Mouse (Mus musculus) A20 (cell line): ENCODE results near the gene Scg3.
"Not testable (repeated sequence)": the region's sequence is repeated elsewhere in the genome, so short reads cannot be mapped to it uniquely, and the experiment has no call there.

Experiments
- DNase-seq: peaks from one replicate; pipeline ENCODE4 v3.0.0-alpha.2; 2011; ENCODE audit warnings: low read depth, low spot score

The Scg3 gene

GRCm38 (mm10) chr9:75625556-75626307, 58.1 kb downstream of the Scg3 start, which contains the start of gene Lysmd2:
Gene Lysmd2, plus strand, starts transcription at chr9:75625741.
- peak; percentile 76 for DNase-seq

- DNase-seq: peak; percentile 43
These were observed 58.8 kb downstream of the Scg3 start for GRCm38 (mm10) chr9:75624983-75625555.

DNA sequence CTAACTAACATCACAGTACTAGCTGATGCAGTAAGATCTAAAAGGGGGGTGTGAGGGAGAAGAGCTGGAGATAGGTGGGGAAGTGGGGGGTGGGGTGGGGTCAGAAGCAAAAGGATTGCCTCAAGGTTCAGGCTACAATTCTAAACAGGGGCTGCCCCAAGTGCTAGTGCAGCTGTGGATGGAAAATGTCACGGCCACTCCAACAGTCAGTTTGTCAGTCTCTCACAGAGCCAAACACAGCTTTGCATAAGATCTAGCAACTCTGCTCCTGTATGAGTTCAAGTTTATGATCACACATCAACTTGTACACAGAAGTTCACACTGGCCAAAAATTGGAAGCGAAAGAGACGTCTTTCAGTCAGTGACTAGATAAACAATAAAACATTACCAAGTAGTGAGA, 62.4 kb downstream of the Scg3 start:
- peak; percentile 50 for DNase-seq

- DNase-seq: not testable (repeated sequence)
These were observed 64.1 kb downstream of the Scg3 start for GRCm38 (mm10) chr9:75619761-75620160.

DNA sequence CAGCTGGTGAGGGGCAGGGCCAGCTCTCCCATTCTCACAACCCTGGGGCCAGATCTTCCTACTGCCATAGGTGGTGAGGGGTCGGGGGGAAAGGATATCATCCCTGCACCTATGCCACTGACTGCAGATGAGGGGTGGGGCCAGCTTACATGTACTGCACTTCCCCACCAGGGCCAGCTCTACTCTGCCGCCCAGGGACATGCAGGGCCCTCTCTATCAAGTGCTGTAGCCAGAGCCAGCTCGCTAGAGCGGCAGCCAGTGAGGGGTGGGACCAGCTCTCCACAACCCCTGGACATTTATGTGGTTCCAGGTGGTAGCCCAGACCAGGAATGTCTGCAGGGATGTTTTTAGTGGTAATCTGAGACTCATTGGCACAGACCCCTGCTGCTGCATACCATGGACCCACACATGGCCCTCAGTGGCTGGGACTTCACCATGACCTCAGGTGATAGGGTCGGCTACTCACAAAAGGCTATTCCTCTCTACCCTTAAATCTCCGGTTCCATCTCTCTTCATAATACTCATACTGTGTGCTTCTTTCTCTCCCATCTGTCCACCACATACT, 64.9 kb downstream of the Scg3 start:
- no peak for DNase-seq

DNA sequence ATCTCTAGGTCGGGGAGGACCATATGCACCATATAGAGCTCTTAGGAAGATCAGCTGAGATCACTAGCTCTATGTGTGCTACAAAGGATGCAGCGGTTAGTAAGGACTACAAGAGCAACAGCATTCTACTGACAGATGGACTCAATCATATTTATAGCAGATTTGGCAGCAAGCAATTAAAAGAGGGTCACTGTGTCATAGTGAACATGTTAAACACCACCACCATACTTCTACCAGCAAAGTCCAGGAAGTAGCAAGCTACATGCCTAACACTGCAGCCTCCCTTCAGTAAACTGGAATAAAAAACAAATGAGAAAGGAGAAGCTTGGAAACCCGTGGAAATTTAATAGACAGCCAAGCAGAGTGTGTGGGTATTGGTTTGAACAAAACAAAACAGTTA, 67.3 kb downstream of the Scg3 start:
- DNase-seq: no peak

DNA sequence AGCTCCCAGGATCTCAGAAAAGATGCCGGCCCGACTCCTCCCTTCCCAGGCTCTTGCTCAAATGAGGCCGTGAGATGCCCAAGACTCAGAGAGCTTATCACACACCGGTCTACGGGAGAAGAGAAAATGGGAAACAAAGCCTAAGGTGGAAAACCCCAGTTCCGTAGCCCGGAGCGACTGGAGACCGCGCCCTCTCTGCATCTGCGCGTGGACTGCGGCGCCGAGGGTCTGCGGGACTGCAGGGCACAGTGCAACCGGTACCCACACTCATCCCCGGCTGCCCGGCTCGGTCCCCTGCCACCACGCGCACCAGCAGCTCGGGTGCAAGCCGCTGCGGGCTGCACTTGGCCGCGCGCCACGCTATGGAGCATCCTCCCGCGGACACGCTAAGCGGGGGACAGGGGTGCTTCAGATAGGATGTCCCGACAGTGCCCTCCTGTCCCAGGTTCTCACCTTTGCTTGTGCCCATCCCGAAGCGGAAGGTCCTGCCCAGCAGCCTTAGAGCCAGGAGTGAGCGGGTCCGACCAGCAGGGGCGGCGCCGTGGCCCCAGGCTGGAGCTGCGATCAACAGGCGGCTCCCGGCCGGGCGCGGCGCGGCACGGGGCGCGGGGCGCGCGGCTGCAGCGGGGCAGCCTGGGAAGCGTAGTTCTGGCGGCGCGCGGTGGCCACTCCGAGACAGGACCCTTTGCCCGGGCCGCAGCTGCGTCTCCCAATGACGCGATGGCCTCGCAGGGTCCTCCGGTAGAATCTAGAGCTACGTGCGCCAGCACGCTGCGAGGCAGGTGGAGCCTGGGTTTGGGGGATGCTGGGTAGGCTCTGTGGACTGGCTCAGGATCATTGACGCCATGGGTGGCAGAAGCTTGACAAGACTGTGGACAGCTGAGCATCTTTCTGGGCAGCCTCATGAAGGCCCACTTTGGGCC, 73.0 kb downstream of the Scg3 start, which contains the start of gene Tmod2:
Gene Tmod2, minus strand, starts transcription at position 755 of the 923 bp plus-strand sequence.
- DNase-seq: no peak

DNA sequence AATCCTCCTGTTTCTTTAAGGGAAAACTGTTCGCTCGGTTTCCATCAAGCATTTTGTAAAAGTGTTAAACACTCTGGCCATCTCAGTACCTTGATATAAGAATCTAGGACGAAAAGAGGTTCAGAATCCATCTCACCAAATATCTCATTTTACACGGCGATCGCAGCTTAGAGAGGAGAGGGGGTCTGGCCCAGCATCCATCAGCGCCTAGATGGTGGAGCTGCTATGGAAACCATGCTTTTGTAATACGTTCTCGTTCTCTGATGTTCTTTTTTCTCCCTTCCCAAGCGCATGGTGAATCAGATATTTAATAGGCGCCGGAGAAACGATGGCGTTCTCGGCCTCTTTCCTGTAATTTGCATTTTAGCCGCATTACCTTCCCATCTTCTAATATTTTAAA, 73.9 kb downstream of the Scg3 start:
- DNase-seq: no peak

DNA sequence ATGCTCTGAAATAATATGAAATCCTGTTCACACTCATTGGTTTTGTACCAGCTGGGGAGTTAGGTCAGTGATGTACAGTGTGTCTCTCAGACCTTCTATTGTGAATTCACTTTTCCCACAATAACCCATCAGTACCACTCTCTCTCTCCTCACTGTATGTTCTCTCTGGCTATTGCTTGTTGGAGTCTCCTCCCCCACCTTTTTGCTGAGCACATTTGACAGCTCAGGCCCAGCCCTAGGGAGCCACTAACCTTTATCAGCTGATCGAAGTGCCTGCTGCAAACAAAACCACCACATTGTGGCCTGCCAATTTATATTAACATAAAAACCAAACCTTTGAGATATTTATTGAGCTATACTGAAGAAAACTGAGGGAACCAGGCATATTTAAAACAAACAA, 74.4 kb downstream of the Scg3 start:
- DNase-seq: no peak

GRCm38 (mm10) chr9:75607496-75607895, 76.4 kb downstream of the Scg3 start:
- no peak for DNase-seq

DNA sequence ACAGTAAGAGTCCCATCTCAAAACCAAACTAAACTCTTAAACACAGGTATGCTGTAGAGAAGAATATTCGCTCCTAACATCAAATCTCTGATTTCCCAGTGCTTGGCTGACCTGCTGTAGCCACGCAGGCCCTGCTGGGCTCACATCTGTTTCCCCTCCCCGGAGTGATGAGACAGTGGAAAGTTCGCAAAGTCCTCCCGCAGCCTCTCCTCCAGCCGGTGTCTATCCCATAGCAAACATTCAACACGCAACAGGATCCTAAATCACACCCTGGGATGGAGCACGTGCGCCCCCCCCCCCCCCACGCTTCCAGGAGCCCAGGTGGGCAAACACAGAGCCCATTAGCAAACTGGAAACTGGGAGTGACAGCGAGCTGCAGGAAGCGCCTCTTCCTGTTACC, 82.3 kb downstream of the Scg3 start:
- no peak for DNase-seq

GRCm38 (mm10) chr9:75600166-75600934, 83.5 kb downstream of the Scg3 start:
- DNase-seq: no peak

GRCm38 (mm10) chr9:75599191-75599841, 84.5 kb downstream of the Scg3 start:
- peak; percentile 8 for DNase-seq

- DNase-seq: no peak
These were observed 86.3 kb downstream of the Scg3 start for GRCm38 (mm10) chr9:75597596-75597995.

DNA sequence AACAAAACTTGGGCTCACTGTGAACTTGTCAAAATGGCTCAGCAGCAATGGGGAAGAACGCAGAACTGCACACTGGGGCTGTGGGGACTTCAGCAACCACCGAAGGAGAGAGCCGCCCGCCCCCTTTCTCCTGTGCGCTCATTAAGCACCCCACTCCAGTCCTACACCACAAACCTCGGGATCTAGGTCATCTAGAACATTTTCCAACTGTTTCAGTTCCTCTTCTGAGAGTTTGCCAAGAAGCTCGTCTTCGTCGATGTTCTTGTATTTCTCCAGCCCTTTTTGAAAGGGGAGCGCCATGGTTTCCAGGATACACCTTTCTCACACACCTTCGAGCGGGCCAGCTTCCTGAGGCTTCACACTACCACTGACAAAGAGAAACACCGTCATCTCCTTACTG, 86.8 kb downstream of the Scg3 start:
- DNase-seq: no peak

DNA sequence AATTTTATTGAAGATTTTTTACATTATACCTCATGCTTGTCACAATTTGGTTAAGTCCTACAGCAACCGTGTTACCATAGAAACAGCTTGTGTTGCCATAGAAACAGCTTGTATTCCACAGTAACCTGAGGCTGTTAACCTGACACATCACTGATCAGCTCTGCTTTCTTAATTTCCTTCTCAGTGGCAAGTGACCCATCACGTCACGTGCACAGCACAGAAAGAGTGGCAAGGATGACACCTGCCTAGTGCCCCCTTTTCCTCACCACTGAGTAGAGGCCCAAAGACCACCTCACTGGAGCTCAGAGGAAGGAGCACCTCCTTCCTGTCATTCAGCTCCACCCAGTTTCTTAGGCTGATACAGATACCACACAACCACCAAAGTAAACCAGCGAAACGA, 90.4 kb downstream of the Scg3 start:
- DNase-seq: no peak
